Mouse (Mus musculus) left cerebral cortex, postnatal 14 days (tissue): ENCODE results near the gene Ints3. TPM values are rescaled to one million over a fixed set of nuclear protein-coding genes. Genes with fewer than 3 reads are reported as not detected.
"Not testable (repeated sequence)": the region's sequence is repeated elsewhere in the genome, so short reads cannot be mapped to it uniquely, and the experiment has no call there.

Source experiments
- DNase-seq, 2 experiments: peaks; one replicate each; pipeline ENCODE4 v3.0.0; 2021 to 2022; ENCODE audit warnings: low spot score in 2 of 2, mixed read lengths in 1 of 2
- intact Hi-C: fragments of 180-260 bp; cut with DNase I; formaldehyde crosslinking; loops from one replicate; pipeline ENCODE4 v1.15.1; 2025
- total RNA-seq, 2 experiments: library from RNA; stranded (reverse); gene quantifications; 2 replicates each; pipeline ENCODE4 v1.2.3; 2021

The Ints3 gene
- total RNA-seq, 2 experiments from 2014 or later: 61.4 to 65.3 TPM

DNA sequence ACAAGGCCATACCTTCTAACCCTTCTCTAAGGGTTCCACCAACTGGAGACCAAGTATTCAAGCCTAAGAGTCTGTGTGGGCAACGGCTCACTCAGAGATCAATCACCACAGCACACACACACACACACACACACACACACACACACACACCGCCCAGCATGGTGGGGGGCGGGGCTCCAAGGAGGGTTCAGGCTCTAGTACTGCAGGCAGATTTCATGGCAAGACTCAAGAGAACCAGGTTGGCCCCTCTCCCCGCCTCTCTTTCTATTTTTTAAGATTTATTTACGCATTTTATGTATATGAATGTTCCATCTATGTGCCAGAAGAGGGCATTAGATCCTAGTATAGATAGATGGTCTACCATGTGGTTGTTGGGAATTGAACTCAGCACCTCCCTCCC, 60.6 kb downstream of the Ints3 start:
- no peak for DNase-seq
- intact Hi-C loops: loop anchor here (5.0 kb wide), 3 partner anchors 81 to 151 kb away; partner anchors contain the start of genes Dennd4b and Gatad2b

GRCm38 (mm10) chr3:90371857-90372256, 61.6 kb downstream of the Ints3 start:
- intact Hi-C loops: loop anchor here (5.0 kb wide), 3 partner anchors 80 to 150 kb away; partner anchors contain the start of genes Dennd4b and Gatad2b
- no peak for DNase-seq

DNA sequence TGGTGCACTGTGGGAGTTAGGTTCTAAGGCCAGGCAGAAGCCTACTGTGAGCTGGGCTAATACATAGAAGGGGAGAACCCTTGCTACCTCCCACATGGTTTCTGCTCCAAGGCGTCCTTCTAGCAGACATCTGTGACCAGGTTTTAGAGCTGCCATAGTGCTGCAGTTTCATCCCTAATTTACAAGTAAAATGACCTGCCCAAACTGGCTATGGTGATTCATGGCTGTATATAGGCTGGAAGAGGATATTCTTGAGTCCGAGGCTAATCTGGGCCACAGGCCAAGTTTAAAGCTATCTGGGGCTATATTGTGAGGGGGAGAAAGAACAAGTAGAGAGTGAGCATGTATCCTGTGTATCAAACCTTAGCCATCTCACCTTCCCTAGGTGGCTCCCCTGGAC, 64.4 kb downstream of the Ints3 start:
- intact Hi-C loops: no loop called here
- peak; percentile 61 to 65 for DNase-seq

DNA sequence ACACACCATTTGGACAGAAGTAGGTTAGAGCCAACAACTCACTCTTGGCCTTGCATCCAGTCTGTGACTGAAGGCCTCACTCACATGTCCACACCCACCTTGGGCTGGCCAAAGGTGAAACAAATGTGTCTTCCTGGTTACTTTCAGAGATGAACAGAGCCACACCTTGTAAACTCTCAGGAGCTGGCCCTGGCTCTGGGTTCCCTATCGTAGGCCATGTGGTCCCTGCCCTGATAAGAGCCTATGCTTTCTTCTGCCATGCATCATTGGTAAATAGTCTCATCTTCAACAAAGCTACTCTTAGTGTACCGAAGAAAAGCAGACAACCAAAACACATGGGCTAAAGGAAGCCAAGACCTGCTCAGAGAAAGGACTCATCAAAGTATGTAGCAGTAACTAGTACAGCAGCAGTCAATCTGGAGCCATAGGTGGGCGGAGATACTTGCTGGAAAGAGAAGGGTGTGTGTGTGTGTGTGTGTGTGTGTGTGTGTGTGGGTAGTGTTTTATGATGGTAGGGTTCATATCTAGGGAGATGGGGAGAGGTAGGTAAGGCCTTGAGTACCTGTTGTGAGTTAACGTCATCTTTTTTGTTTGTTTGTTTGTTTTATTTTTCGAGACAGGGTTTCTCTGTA, 66.3 kb downstream of the Ints3 start:
- intact Hi-C loops: no loop called here
- no peak for DNase-seq

GRCm38 (mm10) chr3:90362346-90362745, 71.1 kb downstream of the Ints3 start:
- DNase-seq: no peak
- intact Hi-C loops: no loop called here

GRCm38 (mm10) chr3:90361476-90361875, 71.9 kb downstream of the Ints3 start:
- intact Hi-C loops: no loop called here
- no peak for DNase-seq

- DNase-seq: no peak
- intact Hi-C loops: no loop called here
Observed at GRCm38 (mm10) chr3:90359230-90359629, 74.2 kb downstream of the Ints3 start.

- intact Hi-C loops: no loop called here
- DNase-seq: no peak
Observed at GRCm38 (mm10) chr3:90357959-90358358, 75.5 kb downstream of the Ints3 start.

GRCm38 (mm10) chr3:90347847-90348246, 85.6 kb downstream of the Ints3 start:
- DNase-seq: no peak
- intact Hi-C loops: no loop called here

- DNase-seq: not testable (repeated sequence)
Observed at GRCm38 (mm10) chr3:90342853-90343252, 90.6 kb downstream of the Ints3 start.

More at GRCm38 (mm10) chr3:90342853-90343252, 90.6 kb downstream of the Ints3 start:
- intact Hi-C loops: not testable (repeated sequence)

Other genes starting within 250 kb of the Ints3 start
- gene Rps27, start 220.0 kb downstream of the Ints3 start, total RNA-seq: 100 to 1,000 TPM; 647 to 683 TPM
- 1 to 10 TPM; 5.8 to 5.9 TPM for gene Rab13, start 219.9 kb downstream of the Ints3 start, total RNA-seq
- gene Jtb, start 202.0 kb downstream of the Ints3 start, total RNA-seq: 10 to 100 TPM; 38.8 to 44.5 TPM
- gene Creb3l4, start 190.1 kb downstream of the Ints3 start, total RNA-seq: under 1 TPM in 1 of 2 experiments, not detected in 1; 0.23 TPM
- gene Slc39a1, start 185.4 kb downstream of the Ints3 start, total RNA-seq: 10 to 100 TPM; 50.5 to 51.9 TPM
- gene Crtc2, start 179.5 kb downstream of the Ints3 start, total RNA-seq: 10 to 100 TPM; 30.5 to 31.6 TPM
- gene Dennd4b, start 168.4 kb downstream of the Ints3 start, total RNA-seq: 10 to 100 TPM; 28.2 to 29.4 TPM
- gene Gatad2b, start 140.4 kb downstream of the Ints3 start, total RNA-seq: 10 to 100 TPM; 89.0 to 96.0 TPM
- 1 to 10 TPM; 5.1 to 6.2 TPM for gene Slc27a3, start 43.7 kb downstream of the Ints3 start, total RNA-seq
- gene Npr1, start 32.2 kb upstream of the Ints3 start, total RNA-seq: 1 to 10 TPM; 3.4 TPM
- 10 to 100 TPM; 88.9 to 91.5 TPM for gene Ilf2, start 42.5 kb upstream of the Ints3 start, total RNA-seq
- 10 to 100 TPM; 44.6 to 50.7 TPM for gene Snapin, start 57.4 kb upstream of the Ints3 start, total RNA-seq
- gene Chtop, start 75.9 kb upstream of the Ints3 start, total RNA-seq: 100 to 1,000 TPM; 180 to 184 TPM
- 10 to 100 TPM; 83.1 to 85.0 TPM for gene S100a1, start 80.8 kb upstream of the Ints3 start, total RNA-seq
- 10 to 100 TPM; 20.4 to 22.3 TPM for gene S100a13, start 80.8 kb upstream of the Ints3 start, total RNA-seq
- under 1 TPM; 0.57 TPM for gene S100a14, start 93.2 kb upstream of the Ints3 start, total RNA-seq
- 10 to 100 TPM; 77.0 to 96.7 TPM for gene S100a16, start 103.6 kb upstream of the Ints3 start, total RNA-seq
- gene S100a3, start 127.0 kb upstream of the Ints3 start, total RNA-seq: 1 to 10 TPM; 1.1 to 3.5 TPM
- not detected for gene S100a2, start 156.6 kb upstream of the Ints3 start, total RNA-seq
- not detected for gene Gm42674, start 168.3 kb upstream of the Ints3 start, total RNA-seq
- 1 to 10 TPM; 6.8 to 7.0 TPM for gene S100a4, start 170.1 kb upstream of the Ints3 start, total RNA-seq
- not detected for gene S100a5, start 174.9 kb upstream of the Ints3 start, total RNA-seq
- gene S100a6, start 179.3 kb upstream of the Ints3 start, total RNA-seq: 10 to 100 TPM; 30.8 to 35.1 TPM
- gene S100a7a, start 220.4 kb upstream of the Ints3 start, total RNA-seq: 1 to 10 TPM; 1.0 to 1.5 TPM
- gene S100a8, start 235.4 kb upstream of the Ints3 start, total RNA-seq: not detected